Mouse (Mus musculus) small intestine, adult 2 months (tissue): ENCODE data around the gene Mthfd1. TPM values are rescaled to one million over a fixed set of nuclear protein-coding genes. Genes with fewer than 3 reads are reported as not detected.

Experiments
- H3K27ac ChIP-seq: fragments of 200-500 bp; 2 replicates; pipeline ENCODE4 v1.5.1; 2012; ENCODE audit warnings: low read depth, low read length, control low read depth, inconsistent platforms; ENCODE audit not compliant: insufficient read depth
- H3K27me3 ChIP-seq: fragments of 200-500 bp; 2 replicates; pipeline ENCODE4 v1.6.1; 2012; ENCODE audit warnings: mild to moderate bottlenecking, moderate library complexity, low read length, inconsistent platforms; ENCODE audit not compliant: control insufficient read depth, insufficient read depth
- H3K36me3 ChIP-seq: fragments of 200-500 bp; 2 replicates; pipeline ENCODE4 v1.6.1; 2012; ENCODE audit warnings: mild to moderate bottlenecking, low read length, control low read depth, inconsistent platforms; ENCODE audit not compliant: control insufficient read depth, insufficient read depth
- H3K4me1 ChIP-seq: fragments of 200-500 bp; 2 replicates; pipeline ENCODE4 v1.6.1; 2012; ENCODE audit warnings: low read length, inconsistent platforms, mixed read lengths; ENCODE audit not compliant: control insufficient read depth, insufficient read depth, insufficient read length
- H3K4me3 ChIP-seq: fragments of 200-500 bp; 2 replicates; pipeline ENCODE4 v1.5.1; 2012; ENCODE audit warnings: low read depth, mild to moderate bottlenecking, control low read depth, inconsistent platforms, low read length, moderate library complexity
- CTCF ChIP-seq: fragments of 200-500 bp; IDR thresholded peaks from 2 replicates; pipeline ENCODE4 v1.5.1; 2012; ENCODE audit warnings: low read depth, mild to moderate bottlenecking, control low read depth, inconsistent platforms, low read length, moderate library complexity, mixed read lengths; ENCODE audit not compliant: insufficient replicate concordance, insufficient read length; ENCODE audit errors: extremely low read depth
- POLR2A ChIP-seq: fragments of 200-500 bp; IDR thresholded peaks from 2 replicates; pipeline ENCODE4 v1.6.1; 2012; ENCODE audit warnings: low read depth, mild to moderate bottlenecking, control low read depth, inconsistent platforms, low read length, moderate library complexity
- WGBS: fragments of 180-500 bp; shearing (Covaris S2); methylation state at CpG from one replicate; pipeline ENCODE4 v1.1.7; 2018; 5-methylcytosine and 5-hydroxymethylcytosine counted together
- polyA plus RNA-seq: library from polyadenylated mRNA; depleted of rRNA; stranded (reverse); fragments of >200 nt; gene quantifications from 2 replicates; pipeline ENCODE4 v1.2.3, GENCODE M21; 2012

Gene Mthfd1
- polyA plus RNA-seq, 1 experiment: 11.3 TPM

DNA sequence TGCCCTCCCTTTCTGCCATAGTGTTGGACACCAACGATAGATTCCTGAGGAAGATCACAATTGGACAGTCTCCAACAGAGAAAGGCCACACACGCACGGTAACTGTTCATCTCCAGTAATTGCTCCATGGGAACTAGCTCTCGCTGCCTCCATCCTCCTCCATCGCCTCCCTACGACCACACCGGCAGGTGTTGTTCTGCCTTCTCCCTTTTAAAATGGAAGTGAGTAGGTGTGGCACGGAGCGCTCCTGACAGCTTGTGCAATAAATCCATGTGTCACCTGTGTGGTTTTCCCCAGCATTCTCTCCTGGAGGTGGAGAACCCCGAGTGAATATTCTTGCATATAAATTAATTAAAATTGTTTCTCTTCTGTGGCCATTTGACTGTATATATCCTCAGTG is 45.3 kb downstream of the Mthfd1 start:
- H3K27me3 ChIP-seq: no peaks in the 10 kb centered on the region
- H3K4me1 ChIP-seq: no peaks in the 10 kb centered on the region
- H3K4me3 ChIP-seq: no peak overlapping the region
- peaks cover 42% of the 10 kb centered on the region for H3K36me3 ChIP-seq
- 73% methylated on average over 10 of the region's 10 CpGs for WGBS
- H3K27ac ChIP-seq: no peak overlapping the region
- TF ChIP-seq POLR2A (no peak), CTCF (no peak)

DNA sequence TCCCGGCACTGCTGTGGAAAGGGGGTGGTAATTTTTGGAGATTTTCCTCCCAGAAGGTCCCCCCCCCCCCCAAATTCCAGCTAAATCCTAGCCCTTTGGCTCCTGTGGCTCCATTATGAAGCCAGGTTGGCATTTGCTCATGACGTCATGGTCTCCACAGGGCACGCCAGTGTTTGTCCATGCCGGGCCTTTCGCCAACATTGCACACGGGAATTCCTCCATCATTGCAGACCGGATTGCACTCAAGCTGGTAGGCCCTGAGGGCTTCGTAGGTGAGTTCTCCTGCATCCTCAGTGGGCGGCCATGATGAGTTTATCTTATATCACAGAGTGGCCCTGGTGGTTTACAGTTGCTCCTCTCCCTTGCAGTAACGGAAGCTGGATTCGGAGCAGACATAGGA is 48.4 kb downstream of the Mthfd1 start:
- H3K27me3 ChIP-seq: no peaks in the 10 kb centered on the region
- WGBS: 88% methylated on average over 11 of the region's 11 CpGs
- H3K4me3 ChIP-seq: no peak overlapping the region
- no peak overlapping the region for H3K27ac ChIP-seq
- no peaks in the 10 kb centered on the region; the same call in 1 of the 2 replicates for H3K4me1 ChIP-seq
- H3K36me3 ChIP-seq: peaks cover 45% of the 10 kb centered on the region
- TF ChIP-seq POLR2A: no peak
- TF ChIP-seq CTCF: no peak

DNA sequence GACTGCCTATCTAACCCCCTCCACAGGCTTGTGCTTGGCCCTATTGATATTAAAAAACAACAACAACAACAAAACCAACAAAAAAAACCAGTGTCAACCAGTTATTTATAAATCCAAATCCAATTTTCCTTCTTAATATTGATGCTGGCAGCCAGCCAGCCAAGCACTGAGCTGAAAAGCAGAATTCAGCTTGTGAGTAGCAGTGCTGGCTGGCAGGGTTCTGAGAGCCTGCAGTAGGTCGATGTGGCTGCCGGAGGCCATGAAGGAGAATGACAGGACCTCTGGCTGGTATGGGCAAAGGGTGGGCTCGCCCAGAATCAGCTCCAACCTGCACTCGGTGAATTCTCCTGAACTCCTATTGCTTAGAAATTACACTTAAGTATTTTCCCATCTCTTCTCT is 49.1 kb downstream of the Mthfd1 start:
- Histone ChIP-seq H3K27me3 (no peaks in the 10 kb centered on the region), H3K27ac (no peak overlapping the region), H3K36me3 (peaks cover 39% of the 10 kb centered on the region), H3K4me3 (no peak overlapping the region), H3K4me1 (no peaks in the 10 kb centered on the region; the same call in 1 of the 2 replicates)
- TF ChIP-seq POLR2A (no peak), CTCF (no peak)
- 78% methylated on average over 4 of the region's 4 CpGs for WGBS

GRCm38 (mm10) chr12:76305107-76305506 is 50.0 kb downstream of the Mthfd1 start:
- H3K27me3 ChIP-seq: no peaks in the 10 kb centered on the region
- no peak overlapping the region for H3K27ac ChIP-seq
- H3K36me3 ChIP-seq: peaks cover 34% of the 10 kb centered on the region
- 80% methylated on average over 8 of the region's 8 CpGs for WGBS
- no peak for TF ChIP-seq CTCF
- no peak for TF ChIP-seq POLR2A
- no peak overlapping the region for H3K4me3 ChIP-seq
- H3K4me1 ChIP-seq: no peaks in the 10 kb centered on the region; the same call in 1 of the 2 replicates

GRCm38 (mm10) chr12:76306852-76307561 is 51.9 kb downstream of the Mthfd1 start:
- peaks cover 3% of the 10 kb centered on the region; the same call in 1 of the 2 replicates for H3K4me1 ChIP-seq
- peaks cover 22% of the 10 kb centered on the region for H3K36me3 ChIP-seq
- WGBS: 85% methylated on average over 9 of the region's 9 CpGs
- no peaks in the 10 kb centered on the region for H3K27me3 ChIP-seq
- TF ChIP-seq CTCF (no peak), POLR2A (no peak)
- H3K4me3 ChIP-seq: no peak overlapping the region
- peak overlapping the region; percentile 2; the same call in 1 of the 2 replicates for H3K27ac ChIP-seq

DNA sequence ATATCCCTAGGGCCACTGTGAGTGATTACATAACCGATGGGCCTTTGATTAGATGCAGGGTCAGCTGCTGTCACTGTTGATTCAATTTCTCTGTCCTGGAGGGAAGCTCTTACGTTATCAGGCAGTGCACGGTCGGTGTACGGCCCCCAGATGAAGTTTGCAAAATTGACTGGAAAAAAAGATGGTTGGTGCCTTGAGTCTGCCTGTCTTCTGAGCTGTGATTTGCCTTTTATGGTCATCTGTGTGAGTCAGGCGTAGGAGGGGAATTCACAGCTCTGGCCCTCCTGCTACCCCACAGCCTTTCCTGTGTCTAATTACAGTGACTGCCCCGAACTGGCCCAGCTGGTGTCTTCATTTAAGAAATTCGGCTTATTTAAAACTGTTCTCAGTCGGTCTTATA is 52.9 kb downstream of the Mthfd1 start:
- H3K27me3 ChIP-seq: no peaks in the 10 kb centered on the region
- H3K36me3 ChIP-seq: peaks cover 22% of the 10 kb centered on the region
- TF ChIP-seq CTCF (no peak), POLR2A (no peak)
- no peak overlapping the region for H3K4me3 ChIP-seq
- WGBS: 69% methylated on average over 9 of the region's 9 CpGs
- peaks cover 3% of the 10 kb centered on the region; the same call in 1 of the 2 replicates for H3K4me1 ChIP-seq
- peak overlapping the region; percentile 5 for H3K27ac ChIP-seq

DNA sequence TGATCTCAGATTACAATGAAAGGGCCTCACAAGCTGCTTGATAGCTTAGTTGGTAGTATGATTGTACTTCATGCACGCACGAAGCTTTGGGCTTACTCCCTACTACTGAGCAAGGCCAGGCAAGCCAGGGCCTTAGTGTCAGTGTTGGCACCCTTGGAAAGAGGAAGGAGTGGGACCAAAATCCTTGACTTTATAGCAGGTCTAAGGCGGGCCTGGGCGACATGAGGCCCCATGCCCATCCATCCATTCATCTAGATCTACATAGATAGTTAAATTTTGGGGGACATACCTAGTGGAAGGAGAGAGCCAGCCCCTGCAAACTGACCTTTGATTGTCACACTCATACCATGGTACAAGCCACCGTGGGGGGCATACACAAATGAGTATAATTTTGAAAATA is 53.3 kb downstream of the Mthfd1 start:
- Histone ChIP-seq H3K4me3 (no peak overlapping the region), H3K27ac (peak overlapping the region; percentile 77), H3K27me3 (no peaks in the 10 kb centered on the region), H3K36me3 (peaks cover 22% of the 10 kb centered on the region), H3K4me1 (peaks cover 3% of the 10 kb centered on the region; the same call in 1 of the 2 replicates)
- 86% methylated on average over 5 of the region's 5 CpGs for WGBS
- no peak for TF ChIP-seq POLR2A
- no peak for TF ChIP-seq CTCF
